In genomic region chr6:85916596-85916995, GRCm38 (mm10) we compare ENCODE assay signal across 9 mouse cellular contexts. TPM values are rescaled to one million over a fixed set of nuclear protein-coding genes. Genes with fewer than 3 reads are reported as not detected.
DNase-seq lines count a peak whose midpoint lies in the region; ATAC-seq and TF ChIP-seq lines count a peak whose summit lies in the region.
"Had no signal": no experiment of that assay in that cellular context is flagged by ENCODE, and none has a peak within 500 bp of the region (broad histone marks: within the 10 kb centered on the region; RNA-seq: fewer than 3 reads in every experiment).

No protein-coding gene starts in this region.

- no peak for TF ChIP-seq POLR2A in myocyte (IDR thresholded peaks at IDR 0.05; ENCODE audit: insufficient read length, low read depth)

- H3ac ChIP-seq in myocyte (ENCODE audit: control insufficient read depth, insufficient read length), result peak overlapping the region; percentile 79

- no peak for TF ChIP-seq CTCF in layer of hippocampus, adult 2 months (conservative IDR thresholded peaks at IDR 0.05)

- 82% methylated on average over 6 of the region's 6 CpGs for WGBS in embryonic facial prominence, embryonic 13.5 days
- WGBS in intestine, embryonic 16.5 days, result 70% methylated on average over 6 of the region's 6 CpGs

- peaks cover 13% of the 10 kb centered on the region for H3K79me2 ChIP-seq in myocyte (ENCODE audit: control insufficient read depth, insufficient read depth)

- ATAC-seq in embryonic facial prominence, embryonic 13.5 days (ENCODE audit: insufficient number of reproducible peaks, insufficient read depth, low FRiP score, low TSS enrichment, low read depth), result no peak
- ATAC-seq in intestine, embryonic 16.5 days, result no peak

- H3K9me3 ChIP-seq in embryonic facial prominence, embryonic 13.5 days, result no peaks in the 10 kb centered on the region
- H3K9me3 ChIP-seq in intestine, embryonic 16.5 days (ENCODE audit: control insufficient read depth, low read length), result no peaks in the 10 kb centered on the region

- H3K36me3 ChIP-seq in embryonic facial prominence, embryonic 13.5 days, result peaks cover 4% of the 10 kb centered on the region; the same call in 1 of the 2 replicates
- no peaks in the 10 kb centered on the region for H3K36me3 ChIP-seq in intestine, embryonic 16.5 days (ENCODE audit: control insufficient read depth, insufficient read depth, low read length)
- no peaks in the 10 kb centered on the region for H3K36me3 ChIP-seq in myocyte (ENCODE audit: control insufficient read depth, insufficient read depth)

- H3K4me3 ChIP-seq in layer of hippocampus, adult 2 months, result peak overlapping the region; percentile 62
- H3K4me3 ChIP-seq in embryonic facial prominence, embryonic 13.5 days, result peak overlapping the region; percentile 64
- peak overlapping the region; percentile 70 for H3K4me3 ChIP-seq in intestine, embryonic 16.5 days (ENCODE audit: low read length)
- peak overlapping the region; percentile 75 for H3K4me3 ChIP-seq in myocyte

- peaks cover 16% of the 10 kb centered on the region for H3K4me1 ChIP-seq in embryonic facial prominence, embryonic 13.5 days
- H3K4me1 ChIP-seq in intestine, embryonic 16.5 days (ENCODE audit: control insufficient read depth, insufficient read depth, low read length), result peaks cover 7% of the 10 kb centered on the region

- no peaks in the 10 kb centered on the region for H3K27me3 ChIP-seq in embryonic facial prominence, embryonic 13.5 days
- H3K27me3 ChIP-seq in intestine, embryonic 16.5 days (replicated peaks; ENCODE audit: control insufficient read depth, insufficient read depth, low read length), result no peaks in the 10 kb centered on the region
- H3K27me3 ChIP-seq in myocyte (ENCODE audit: control insufficient read depth, insufficient read depth, insufficient read length), result no peaks in the 10 kb centered on the region

- H3K4me2 ChIP-seq in embryonic facial prominence, embryonic 13.5 days, result peak overlapping the region; percentile 82
- H3K4me2 ChIP-seq in intestine, embryonic 16.5 days (ENCODE audit: low read depth, low read length), result peak overlapping the region; percentile 71
- peak overlapping the region; percentile 96 for H3K4me2 ChIP-seq in myocyte (ENCODE audit: low read depth)

- no peak for DNase-seq in layer of hippocampus, adult 2 months (ENCODE audit: low spot score in 2 of 2)
- no peak for DNase-seq in layer of hippocampus, adult 8-10 months (ENCODE audit: low spot score in 2 of 2)
- no peak for DNase-seq in thymus, adult 18-20 months
- DNase-seq in adrenal gland, adult 2 months, result no peak
- no peak for DNase-seq in adrenal gland, adult (ENCODE audit: inconsistent age in 2 of 2, low spot score in 1 of 2)

- H3K9ac ChIP-seq in embryonic facial prominence, embryonic 13.5 days, result peak overlapping the region; percentile 87; the same call in 1 of the 2 replicates
- H3K9ac ChIP-seq in intestine, embryonic 16.5 days (ENCODE audit: low read depth, low read length), result peak overlapping the region; percentile 85

- H3K27ac ChIP-seq in layer of hippocampus, adult 2 months, result peak overlapping the region; percentile 89
- 0 out of 2 replicates have a peak overlapping the region, but pooled peaks have one; percentile 89 for H3K27ac ChIP-seq in embryonic facial prominence, embryonic 13.5 days
- H3K27ac ChIP-seq in intestine, embryonic 16.5 days (ENCODE audit: low read length), result peak overlapping the region; percentile 94

TF ChIP-seq in myocyte, 11 proteins besides CTCF, POLR2A, EP300 and RAD21:
- TF ChIP-seq CEBPB (IDR thresholded peaks at IDR 0.05; ENCODE audit: insufficient read depth, poor library complexity, severe bottlenecking) (no peak), TCF12 (IDR thresholded peaks at IDR 0.05; ENCODE audit: insufficient read depth, poor library complexity, severe bottlenecking) (no peak), POLR2AphosphoS2 (IDR thresholded peaks at IDR 0.05; ENCODE audit: insufficient read length, low read depth) (no peak), MAX (IDR thresholded peaks at IDR 0.05; ENCODE audit: low read depth) (no peak), USF1 (IDR thresholded peaks at IDR 0.05; ENCODE audit: low read depth) (no peak), MYOD1 (IDR thresholded peaks at IDR 0.05; ENCODE audit: control insufficient read depth in 1 of 3, insufficient read length in 2 of 3, low read depth in 2 of 3) (no peak), E2F4 (IDR thresholded peaks at IDR 0.05; ENCODE audit: insufficient read depth) (no peak), REST (IDR thresholded peaks at IDR 0.05; ENCODE audit: insufficient read depth, insufficient read length) (no peak), TCF3 (IDR thresholded peaks at IDR 0.05; ENCODE audit: insufficient read length, low read depth) (no peak), MYOG (IDR thresholded peaks at IDR 0.05; ENCODE audit: control insufficient read depth in 1 of 3, insufficient read depth in 1 of 3, insufficient read length in 2 of 3, low read depth in 2 of 3) (no peak)

RNA-seq across cellular contexts. Expression of gene Nat8f1, which starts 1.1 kb away (rescaled TPM):
- total RNA-seq in layer of hippocampus, adult 2 months (2021), result 10 to 100 TPM; 30.2 to 31.2 TPM
- 10 to 100 TPM; 22.5 to 35.0 (median 27.1) TPM for total RNA-seq in layer of hippocampus, adult 8-10 months (2022)
- polyA plus RNA-seq in embryonic facial prominence, embryonic 13.5 days (2015; fragmentation: Nextera tagmentation; extraction: Ambion mirVana), result 6.5 and 11.2 TPM in 2 replicates
- 12.0 and 14.0 TPM in 2 replicates for polyA plus RNA-seq in intestine, embryonic 16.5 days (2015; fragmentation: Nextera tagmentation; extraction: Ambion mirVana)
- polyA plus RNA-seq in myocyte (2012; fragmentation: generic; extraction: Trizol), result 3.8 TPM
- total RNA-seq in adrenal gland, adult 2 months (2021), result 10 to 100 TPM; 39.2 to 43.6 TPM
- 43.5 and 85.2 TPM in 2 replicates for polyA plus RNA-seq in adrenal gland, adult 2 months (2012; rRNA removed)

RNA-seq across cellular contexts. Expression of gene Tprkb, which starts 4.9 kb away (rescaled TPM):
- 10 to 100 TPM; 80.4 to 90.2 TPM for total RNA-seq in layer of hippocampus, adult 2 months (2021)
- total RNA-seq in layer of hippocampus, adult 8-10 months (2022), result 100 to 1,000 TPM in 1 of 4 experiments, 10 to 100 TPM in 3; 65.5 to 103 (median 79.0) TPM
- polyA plus RNA-seq in embryonic facial prominence, embryonic 13.5 days (2015; fragmentation: Nextera tagmentation; extraction: Ambion mirVana), result 39.5 and 45.9 TPM in 2 replicates
- 48.4 and 53.3 TPM in 2 replicates for polyA plus RNA-seq in intestine, embryonic 16.5 days (2015; fragmentation: Nextera tagmentation; extraction: Ambion mirVana)
- polyA plus RNA-seq in myocyte (2012; fragmentation: generic; extraction: Trizol), result 19.8 TPM
- 10 to 100 TPM; 37.1 to 55.2 TPM for total RNA-seq in adrenal gland, adult 2 months (2021)
- polyA plus RNA-seq in adrenal gland, adult 2 months (2012; rRNA removed), result 23.3 and 26.4 TPM in 2 replicates

RNA-seq across cellular contexts. Expression of gene Nat8f4, which starts 11.9 kb away (rescaled TPM):
- total RNA-seq in layer of hippocampus, adult 2 months (2021), result 1 to 10 TPM; 7.7 to 7.9 TPM
- 1 to 10 TPM; 6.0 to 10.0 (median 8.9) TPM for total RNA-seq in layer of hippocampus, adult 8-10 months (2022)
- polyA plus RNA-seq in embryonic facial prominence, embryonic 13.5 days (2015; fragmentation: Nextera tagmentation; extraction: Ambion mirVana), result 2.5 and 2.8 TPM in 2 replicates
- 6.3 and 6.4 TPM in 2 replicates for polyA plus RNA-seq in intestine, embryonic 16.5 days (2015; fragmentation: Nextera tagmentation; extraction: Ambion mirVana)
- polyA plus RNA-seq in myocyte (2012; fragmentation: generic; extraction: Trizol), result 0.31 TPM
- total RNA-seq in adrenal gland, adult 2 months (2021), result 10 to 100 TPM in 1 of 2 experiments, 1 to 10 TPM in 1; 8.4 to 15.5 TPM
- polyA plus RNA-seq in adrenal gland, adult 2 months (2012; rRNA removed), result 6.8 and 8.5 TPM in 2 replicates

RNA-seq across cellular contexts. Expression of gene Dusp11, which starts 44.9 kb away (rescaled TPM):
- 10 to 100 TPM; 77.9 to 85.5 TPM for total RNA-seq in layer of hippocampus, adult 2 months (2021)
- 100 to 1,000 TPM in 1 of 4 experiments, 10 to 100 TPM in 3; 67.2 to 128 (median 86.1) TPM for total RNA-seq in layer of hippocampus, adult 8-10 months (2022)
- polyA plus RNA-seq in embryonic facial prominence, embryonic 13.5 days (2015; fragmentation: Nextera tagmentation; extraction: Ambion mirVana), result 48.6 and 55.6 TPM in 2 replicates
- polyA plus RNA-seq in intestine, embryonic 16.5 days (2015; fragmentation: Nextera tagmentation; extraction: Ambion mirVana), result 34.2 and 41.1 TPM in 2 replicates
- polyA plus RNA-seq in myocyte (2012; fragmentation: generic; extraction: Trizol), result 20.8 TPM
- 100 to 1,000 TPM in 1 of 2 experiments, 10 to 100 TPM in 1; 82.3 to 174 TPM for total RNA-seq in adrenal gland, adult 2 months (2021)
- 73.5 and 104 TPM in 2 replicates for polyA plus RNA-seq in adrenal gland, adult 2 months (2012; rRNA removed)

RNA-seq across cellular contexts. Expression of gene Nat8f2, which starts 47.6 kb away (rescaled TPM):
- total RNA-seq in layer of hippocampus, adult 2 months (2021), result 1 to 10 TPM; 2.6 to 3.0 TPM
- 1 to 10 TPM; 2.7 to 4.0 (median 3.3) TPM for total RNA-seq in layer of hippocampus, adult 8-10 months (2022)
- not detected in 2 replicates for polyA plus RNA-seq in embryonic facial prominence, embryonic 13.5 days (2015; fragmentation: Nextera tagmentation; extraction: Ambion mirVana)
- polyA plus RNA-seq in intestine, embryonic 16.5 days (2015; fragmentation: Nextera tagmentation; extraction: Ambion mirVana), result 0.04 TPM in 1 of 2 replicates, not detected in the other
- not detected for polyA plus RNA-seq in myocyte (2012; fragmentation: generic; extraction: Trizol)
- 1 to 10 TPM; 2.0 to 3.7 TPM for total RNA-seq in adrenal gland, adult 2 months (2021)
- 0.12 and 0.15 TPM in 2 replicates for polyA plus RNA-seq in adrenal gland, adult 2 months (2012; rRNA removed)
- total RNA-seq: neutrophil, adult 5-6 weeks had no signal
